Mouse (Mus musculus): ENCODE measurements around the gene Aamp.

DNA sequence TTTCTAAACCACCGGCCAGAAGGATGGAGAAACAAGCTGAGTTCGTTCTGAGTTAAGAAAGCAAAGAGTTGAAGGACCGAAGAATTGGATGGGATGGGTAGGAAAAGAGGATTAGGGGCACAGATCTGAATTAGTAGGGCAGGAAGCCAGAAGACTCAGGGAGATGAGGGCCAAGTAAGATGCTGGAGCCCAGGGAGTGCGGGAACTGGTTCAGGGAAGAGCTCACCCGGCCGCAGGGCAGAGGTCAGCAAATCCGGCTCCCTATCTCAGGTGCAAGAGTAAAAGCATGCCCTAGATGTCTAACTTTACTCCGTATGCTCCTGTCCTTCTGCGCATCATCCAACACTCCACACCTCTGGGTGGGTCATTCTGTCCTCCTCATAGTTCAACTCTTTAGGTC is 48.4 kb upstream of the Aamp start:
- TF ChIP-seq CTCF (IDR thresholded peaks at IDR 0.05; ENCODE audit: borderline replicate concordance, insufficient read depth, low read length) (no peak), POLR2A (IDR thresholded peaks at IDR 0.05; ENCODE audit: low read depth, low read length) (no peak)

Data from embryonic fibroblast, embryonic 13.5 days (primary cell).